Mouse (Mus musculus) forebrain, embryonic 14.5 days (tissue): Measurements from ENCODE around the gene Mmrn1. TPM values are rescaled to one million over a fixed set of nuclear protein-coding genes. Genes with fewer than 3 reads are reported as not detected.

Experiments
- polyA plus RNA-seq: library from polyadenylated mRNA; unstranded; fragments of >200 nt; fragmentation: Nextera tagmentation; extraction: Ambion mirVana; gene quantifications from 2 replicates; pipeline ENCODE4 v1.2.1, GENCODE M21; 2014

Gene Mmrn1
- polyA plus RNA-seq, 1 experiment from 2014 or later: 3.1 TPM

Other genes starting within 250 kb of the Mmrn1 start
- gene Snca, start 95.1 kb upstream of the Mmrn1 start, polyA plus RNA-seq: 95.0 and 120 TPM in 2 replicates